Mouse (Mus musculus) layer of hippocampus, adult 2 months (tissue): Measurements from ENCODE around the gene Insl6. TPM values are rescaled to one million over a fixed set of nuclear protein-coding genes. Genes with fewer than 3 reads are reported as not detected.

Source experiments
- DNase-seq, 2 experiments: peaks; one replicate each; pipeline ENCODE4 v3.0.0; 2022; ENCODE audit warnings: low spot score in 2 of 2
- H3K27ac ChIP-seq: fragments of 200-600 bp; 2 replicates; pipeline ENCODE4 v1.8.1; 2022
- H3K4me3 ChIP-seq: fragments of 200-600 bp; 2 replicates; pipeline ENCODE4 v1.8.1; 2022; ENCODE audit warnings: mild to moderate bottlenecking
- CTCF ChIP-seq: fragments of 200-600 bp; conservative IDR thresholded peaks from 2 replicates; pipeline ENCODE4 v1.8.1; 2022; ENCODE audit warnings: antibody characterized with exemption, mild to moderate bottlenecking, moderate library complexity
- long read RNA-seq, 2 experiments: library from polyadenylated mRNA; stranded (forward); transcript quantifications; one replicate each; pipeline ENCODE4 v2.0.0; 2021; ENCODE audit warnings: borderline mapping rate in 2 of 2
- total RNA-seq, 2 experiments: library from RNA; stranded (reverse); gene quantifications; 2 replicates each; pipeline ENCODE4 v1.2.3; 2021

The Insl6 gene
- total RNA-seq = 1 to 10 TPM in 1 of 2 experiments, under 1 TPM in 1; 0.74 to 1.3 TPM
- long read RNA-seq, experiment 1 = 0 reads
- long read RNA-seq, experiment 2, partial matches to known transcripts = 0 of 2 reads
- long read RNA-seq, experiment 2, other reads (novel, unspliced or antisense) = 0 of 2 reads

DNA sequence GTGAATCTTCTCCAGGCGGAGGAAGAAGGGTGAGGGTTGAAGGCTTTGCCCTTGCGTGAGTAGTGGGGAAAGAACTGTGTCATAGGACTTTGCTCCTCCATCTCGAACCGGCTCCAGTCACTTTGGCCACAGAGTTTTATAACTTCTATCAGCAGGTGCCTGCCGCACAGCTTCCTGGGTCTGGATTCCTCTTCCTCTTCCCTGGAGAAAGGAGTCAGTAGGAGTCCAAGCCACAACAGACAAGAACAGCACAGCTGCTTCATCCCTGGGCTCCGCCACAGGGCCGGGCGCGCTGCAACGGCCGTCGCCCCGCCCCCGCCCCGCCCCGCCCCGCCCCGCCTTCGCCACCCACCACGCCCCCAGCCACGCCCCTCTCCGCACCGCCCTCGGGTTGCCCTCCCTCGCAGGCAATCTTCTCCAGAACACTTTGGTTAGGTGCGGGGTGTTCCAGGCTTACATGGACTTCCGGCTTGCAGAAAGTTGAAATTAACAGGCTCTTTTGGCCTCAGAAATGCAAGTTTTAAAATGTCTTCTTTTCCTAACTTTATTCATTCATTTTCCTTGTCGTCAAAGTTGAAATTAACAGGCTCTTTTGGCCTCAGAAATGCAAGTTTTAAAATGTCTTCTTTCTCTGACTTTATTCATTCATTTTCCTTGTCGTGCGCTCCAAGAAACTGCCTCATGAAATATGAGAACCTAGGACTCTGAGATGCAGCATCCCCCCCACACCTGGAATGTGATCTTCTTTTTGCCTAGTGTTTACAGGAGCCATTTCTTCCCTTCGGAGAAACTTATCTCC, at the start of gene Insl6:
Insl6 (minus strand) TSS at position 304 of the 799 bp plus-strand sequence.
- H3K27ac ChIP-seq = no peak within 1 kb of the TSS
- H3K4me3 ChIP-seq = peak within 1 kb of the TSS; percentile 50
- DNase-seq = peak in 1 of 2 experiments; percentile 31
- no peak for TF ChIP-seq CTCF

- no peak for TF ChIP-seq CTCF
Measured at GRCm38 (mm10) chr19:29374947-29375346, 49.8 kb upstream of the Insl6 start.

GRCm38 (mm10) chr19:29373438-29373837, 48.3 kb upstream of the Insl6 start:
- Histone ChIP-seq H3K4me3 (peak overlapping the region; percentile 30; the same call in 1 of the 2 replicates), H3K27ac (no peak overlapping the region)
- no peak for DNase-seq
- no peak for TF ChIP-seq CTCF

More at GRCm38 (mm10) chr19:29374947-29375346, 49.8 kb upstream of the Insl6 start:
- DNase-seq = no peak
- Histone ChIP-seq H3K4me3 (no peak overlapping the region), H3K27ac (no peak overlapping the region)

DNA sequence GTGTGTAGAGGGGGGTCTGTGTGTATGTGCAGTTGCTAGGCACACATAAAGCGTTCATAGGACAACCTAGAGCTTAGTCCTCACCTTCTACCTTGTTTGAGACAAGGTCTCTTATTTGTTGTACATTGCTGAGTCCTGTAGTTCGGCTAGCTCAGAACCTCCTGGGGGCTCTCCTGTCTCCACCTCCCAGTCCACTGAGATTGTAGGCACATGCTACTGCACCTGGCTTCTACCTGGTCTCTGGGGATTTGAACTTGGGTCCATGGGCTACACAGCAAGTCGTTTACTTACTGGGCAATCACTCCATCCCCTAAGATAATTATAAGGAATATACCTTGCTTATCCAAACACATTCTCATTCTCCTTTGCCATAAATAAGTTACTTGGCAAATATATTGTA, 47.5 kb upstream of the Insl6 start:
- DNase-seq = no peak
- TF ChIP-seq CTCF = no peak
- Histone ChIP-seq H3K4me3 (no peak overlapping the region), H3K27ac (peak overlapping the region; percentile 58)

- Histone ChIP-seq H3K27ac (peak overlapping the region; percentile 58), H3K4me3 (peak overlapping the region; percentile 44)
- peak; percentile 35 to 64 for DNase-seq
- TF ChIP-seq CTCF = no peak
Measured at GRCm38 (mm10) chr19:29372138-29372537, 47.0 kb upstream of the Insl6 start.

- no peak for DNase-seq
- H3K27ac ChIP-seq = peak overlapping the region; percentile 58
- H3K4me3 ChIP-seq = peak overlapping the region; percentile 44
- TF ChIP-seq CTCF = no peak
Measured at GRCm38 (mm10) chr19:29371284-29372081, 46.3 kb upstream of the Insl6 start.

DNA sequence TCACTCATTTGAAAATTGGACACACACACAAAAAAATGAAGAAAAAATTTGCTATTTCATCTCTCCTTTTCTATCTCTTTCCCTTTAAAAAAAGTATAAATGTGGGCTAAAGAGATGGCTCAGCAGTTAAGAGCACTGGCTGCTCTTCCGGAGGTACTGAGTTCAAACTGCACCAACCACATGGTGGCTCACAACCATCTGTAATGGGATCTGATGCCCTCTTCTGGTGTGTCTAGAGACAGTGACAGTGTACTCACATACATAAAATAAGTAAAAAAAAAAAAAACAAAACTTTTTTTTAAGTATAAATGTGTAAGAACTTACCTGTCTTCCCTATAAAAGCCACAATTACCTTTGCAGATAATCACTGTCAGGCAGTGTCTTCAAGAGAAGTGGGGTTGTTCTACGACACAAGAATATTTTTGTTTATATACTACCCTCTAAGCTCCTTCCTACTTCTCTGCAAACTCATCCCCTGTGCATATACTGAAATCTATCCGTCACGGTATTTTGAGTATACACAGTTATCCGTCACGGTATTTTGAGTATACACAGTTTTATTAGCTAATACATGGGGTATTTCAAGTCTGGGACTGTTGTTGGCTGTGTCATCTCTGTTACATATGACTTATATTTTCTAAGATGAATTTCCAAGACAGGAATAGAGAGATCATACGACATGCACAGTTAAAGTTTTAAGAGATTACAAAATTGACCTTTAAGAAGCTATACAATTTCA, 45.6 kb upstream of the Insl6 start:
- no peak overlapping the region for H3K27ac ChIP-seq
- TF ChIP-seq CTCF = peak; percentile 35
- no peak for DNase-seq
- no peak overlapping the region for H3K4me3 ChIP-seq

GRCm38 (mm10) chr19:29370112-29370511, 45.0 kb upstream of the Insl6 start:
- TF ChIP-seq CTCF = no peak
- DNase-seq = no peak
- no peak overlapping the region for H3K4me3 ChIP-seq
- no peak overlapping the region for H3K27ac ChIP-seq

GRCm38 (mm10) chr19:29368671-29369309, 43.6 kb upstream of the Insl6 start:
- H3K27ac ChIP-seq = no peak overlapping the region
- TF ChIP-seq CTCF = no peak
- no peak for DNase-seq
- no peak overlapping the region for H3K4me3 ChIP-seq

- TF ChIP-seq CTCF = no peak
- Histone ChIP-seq H3K4me3 (no peak overlapping the region), H3K27ac (no peak overlapping the region)
- DNase-seq = no peak
Measured at GRCm38 (mm10) chr19:29368041-29368440, 42.9 kb upstream of the Insl6 start.

DNA sequence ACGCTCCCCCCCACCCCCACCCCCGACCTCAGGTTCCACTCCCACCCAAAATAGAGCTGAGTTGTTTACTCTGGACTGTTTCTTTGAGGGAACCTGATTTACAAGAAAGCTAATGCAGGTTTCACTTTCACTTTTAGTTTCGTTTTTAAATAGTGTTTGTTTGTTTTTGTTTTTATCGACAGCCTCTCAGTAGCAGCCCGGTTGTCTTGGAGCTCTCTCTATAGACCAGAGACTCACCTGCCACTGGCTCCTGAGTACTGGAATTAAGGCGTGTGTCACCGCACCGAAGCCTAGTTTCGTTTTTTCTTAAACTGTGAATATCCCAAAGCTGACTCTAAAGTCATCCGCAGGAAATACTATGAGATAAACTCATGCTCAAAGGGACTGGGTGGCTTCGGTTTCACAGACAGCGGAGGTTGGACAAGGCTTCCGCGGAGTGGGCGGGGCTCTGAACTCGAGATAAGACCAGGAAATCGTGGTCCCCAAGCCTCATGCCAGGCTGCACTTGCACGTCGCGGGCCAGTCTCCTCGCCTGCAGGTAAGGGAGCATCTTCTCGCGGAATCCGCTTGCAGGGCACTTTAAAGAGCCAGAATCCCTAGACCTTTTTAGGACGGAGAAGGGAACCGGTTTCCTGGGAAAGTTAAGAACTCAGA, 41.9 kb upstream of the Insl6 start, which contains the start of the genes Plgrkt and Cd274:
Plgrkt (minus strand) TSS at position 422 of the 654 bp plus-strand sequence.
Cd274 (plus strand) TSS at position 487 of the 654 bp plus-strand sequence.
- Histone ChIP-seq H3K27ac (peak within 1 kb of the TSS; percentile 72), H3K4me3 (peak within 1 kb of the TSS; percentile 75)
- no peak for TF ChIP-seq CTCF
- peak; percentile 22 to 36 for DNase-seq
